Mouse (Mus musculus) thymus, adult 2 months (tissue): ENCODE data around the gene Rhpn2.

Experiments used
- CTCF ChIP-seq: fragments of 200-500 bp; IDR thresholded peaks from 2 replicates; pipeline ENCODE4 v1.5.1; 2012; ENCODE audit warnings: mild to moderate bottlenecking, control low read depth, low read length, moderate library complexity, borderline replicate concordance; ENCODE audit not compliant: control insufficient read depth, poor library complexity, insufficient read depth; ENCODE audit errors: extremely low read depth
- POLR2A ChIP-seq: fragments of 200-500 bp; IDR thresholded peaks from 2 replicates; pipeline ENCODE4 v1.6.1; 2012; ENCODE audit warnings: mild to moderate bottlenecking, low read length, control low read depth, moderate library complexity; ENCODE audit not compliant: control insufficient read depth, poor library complexity, insufficient read depth; ENCODE audit errors: extremely low read depth

DNA sequence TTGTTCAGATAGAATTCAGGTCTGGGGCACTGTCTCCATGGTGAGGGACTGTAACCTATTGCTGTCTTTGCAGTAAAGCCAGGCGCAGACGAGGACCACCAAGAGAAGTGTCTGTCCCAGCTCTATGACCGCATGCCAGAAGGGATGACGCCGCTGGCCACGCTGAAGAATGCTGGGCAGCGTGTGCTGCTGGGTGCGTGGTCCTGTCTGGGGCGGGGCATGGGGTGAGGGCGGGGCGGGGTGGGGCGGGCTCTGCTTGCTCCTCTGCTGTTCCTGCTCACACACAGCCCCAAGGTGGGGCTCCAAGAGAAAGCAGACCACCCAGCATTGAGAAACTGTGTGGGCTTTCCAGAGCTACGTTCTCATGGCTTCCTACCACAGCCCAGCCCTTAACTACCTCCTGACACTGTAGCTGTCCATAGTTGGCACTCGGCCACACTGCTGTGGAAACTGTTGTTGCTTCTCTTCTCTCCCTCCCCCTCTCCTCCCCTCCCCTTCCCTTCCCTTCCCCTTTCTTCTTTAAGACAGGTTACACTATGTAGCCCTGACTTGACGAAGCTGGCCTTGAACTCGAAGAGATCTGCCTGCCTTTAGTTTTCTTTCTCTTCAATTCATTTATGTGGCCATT, 45.6 kb downstream of the Rhpn2 start:
- TF ChIP-seq POLR2A (no peak), CTCF (no peak)
